Mouse (Mus musculus) erythroblast, embryonic 14.5 days (primary cell): Measurements from ENCODE around the gene Rsrp1.

Experiments used
- GATA1 ChIP-seq: IDR thresholded peaks from 2 replicates; pipeline ENCODE4 v1.6.1; 2012; ENCODE audit warnings: low read length, inconsistent platforms, mixed read lengths
- TAL1 ChIP-seq: IDR thresholded peaks from 3 replicates; pipeline ENCODE4 v1.6.1; 2012; ENCODE audit warnings: low read length, inconsistent platforms, mixed read lengths

- TF ChIP-seq GATA1: no peak
- TF ChIP-seq TAL1: no peak
Measured at GRCm38 (mm10) chr4:134927815-134928463, 4.5 kb downstream of the Rsrp1 start.
